8 mouse cellular contexts compared by ENCODE assay signal in the genomic region with DNA sequence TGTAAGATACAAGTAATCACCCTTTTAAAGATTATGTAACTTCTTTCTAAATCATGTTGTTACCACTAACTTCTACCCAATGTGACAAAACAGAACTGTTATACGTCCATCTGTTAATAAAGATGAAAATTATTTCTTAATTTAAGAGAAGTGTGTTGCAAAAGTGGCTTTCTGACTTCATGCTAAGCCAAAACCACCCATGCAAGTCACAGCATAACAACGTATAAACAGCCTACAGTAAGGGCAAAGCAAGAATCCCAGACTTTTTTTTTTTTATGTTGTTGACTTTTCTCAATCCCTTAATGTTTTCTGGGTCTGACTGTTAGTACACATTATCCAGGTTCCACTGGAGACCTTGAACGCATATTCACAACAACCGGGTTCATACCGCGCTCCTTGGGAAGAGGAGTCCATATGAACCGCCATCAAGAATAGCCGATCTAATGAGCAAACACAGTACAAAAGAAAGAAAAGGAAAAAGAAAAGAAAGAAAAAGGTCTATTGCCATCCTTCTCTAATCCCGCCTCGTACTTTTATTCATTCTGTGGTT. TPM values are rescaled to one million over a fixed set of nuclear protein-coding genes. Genes with fewer than 3 reads are reported as not detected.
DNase-seq lines count a peak whose midpoint lies in the region; ATAC-seq and TF ChIP-seq lines count a peak whose summit lies in the region.

No protein-coding gene starts in this region.

- H3K27ac ChIP-seq in liver, embryonic 11.5 days (ENCODE audit: low read depth, low read length), result no peak overlapping the region
- H3K27ac ChIP-seq in embryonic facial prominence, embryonic 11.5 days (replicated peaks; ENCODE audit: low read depth, low read length), result no peak overlapping the region
- H3K27ac ChIP-seq in hindbrain, embryonic 16.5 days (ENCODE audit: low read depth, low read length), result no peak overlapping the region

- H3K4me3 ChIP-seq in liver, embryonic 11.5 days (ENCODE audit: low read depth, low read length), result peak overlapping the region; percentile 57
- peak overlapping the region; percentile 68 for H3K4me3 ChIP-seq in embryonic facial prominence, embryonic 11.5 days (ENCODE audit: low read depth, low read length)
- H3K4me3 ChIP-seq in hindbrain, embryonic 16.5 days (ENCODE audit: low read length), result peak overlapping the region; percentile 67
- H3K4me3 ChIP-seq in myocyte, result peak overlapping the region; percentile 37

- H3K27me3 ChIP-seq in liver, embryonic 11.5 days (replicated peaks; ENCODE audit: control insufficient read depth, insufficient read depth, low read length), result no peaks in the 10 kb centered on the region
- H3K27me3 ChIP-seq in embryonic facial prominence, embryonic 11.5 days (ENCODE audit: control insufficient read depth, insufficient read depth, low read length), result no peaks in the 10 kb centered on the region
- no peaks in the 10 kb centered on the region for H3K27me3 ChIP-seq in hindbrain, embryonic 16.5 days (replicated peaks; ENCODE audit: control insufficient read depth, insufficient read depth, low read length)
- no peaks in the 10 kb centered on the region for H3K27me3 ChIP-seq in myocyte (ENCODE audit: control insufficient read depth, insufficient read depth, insufficient read length)

- H3K79me2 ChIP-seq in myocyte (ENCODE audit: control insufficient read depth, insufficient read depth), result no peaks in the 10 kb centered on the region

- peaks cover 9% of the 10 kb centered on the region for H3K4me1 ChIP-seq in liver, embryonic 11.5 days (replicated peaks; ENCODE audit: control insufficient read depth, insufficient read depth, low read length)
- H3K4me1 ChIP-seq in embryonic facial prominence, embryonic 11.5 days (ENCODE audit: control insufficient read depth, insufficient read depth, low read length), result no peaks in the 10 kb centered on the region
- no peaks in the 10 kb centered on the region for H3K4me1 ChIP-seq in hindbrain, embryonic 16.5 days (ENCODE audit: control insufficient read depth, insufficient read depth, low read depth, low read length)

- peak overlapping the region; percentile 74 for H3K4me2 ChIP-seq in liver, embryonic 11.5 days
- H3K4me2 ChIP-seq in embryonic facial prominence, embryonic 11.5 days (ENCODE audit: low read depth, low read length), result peak overlapping the region; percentile 67
- peak overlapping the region; percentile 70 for H3K4me2 ChIP-seq in hindbrain, embryonic 16.5 days (ENCODE audit: low read length)
- H3K4me2 ChIP-seq in myocyte (ENCODE audit: low read depth), result peak overlapping the region; percentile 91

- no peak for TF ChIP-seq POLR2A in myocyte (IDR thresholded peaks at IDR 0.05; ENCODE audit: insufficient read length, low read depth)

- WGBS in liver, embryonic 11.5 days, result 23% methylated on average over 10 of the region's 10 CpGs
- WGBS in embryonic facial prominence, embryonic 11.5 days, result 18% methylated on average over 10 of the region's 10 CpGs
- 11% methylated on average over 10 of the region's 10 CpGs for WGBS in hindbrain, embryonic 16.5 days

- H3ac ChIP-seq in myocyte (ENCODE audit: control insufficient read depth, insufficient read length), result no peak overlapping the region

- no peaks in the 10 kb centered on the region for H3K36me3 ChIP-seq in liver, embryonic 11.5 days (ENCODE audit: control insufficient read depth, insufficient read depth, low read length)
- H3K36me3 ChIP-seq in embryonic facial prominence, embryonic 11.5 days (replicated peaks; ENCODE audit: control insufficient read depth, insufficient read depth, low read depth, low read length), result no peaks in the 10 kb centered on the region
- no peaks in the 10 kb centered on the region for H3K36me3 ChIP-seq in hindbrain, embryonic 16.5 days (ENCODE audit: control insufficient read depth, insufficient read depth, low read length)
- H3K36me3 ChIP-seq in myocyte (ENCODE audit: control insufficient read depth, insufficient read depth), result no peaks in the 10 kb centered on the region

- H3K9ac ChIP-seq in liver, embryonic 11.5 days (ENCODE audit: low read depth, low read length), result peak overlapping the region; percentile 60
- no peak overlapping the region for H3K9ac ChIP-seq in embryonic facial prominence, embryonic 11.5 days (replicated peaks; ENCODE audit: low read length)
- H3K9ac ChIP-seq in hindbrain, embryonic 16.5 days (ENCODE audit: low read depth, low read length), result no peak overlapping the region

- no peak for DNase-seq in liver, embryonic 11.5 days (ENCODE audit: low spot score)
- DNase-seq in liver (no peak), MN1 (ENCODE audit: low spot score) (no peak)
- DNase-seq in embryonic facial prominence, embryonic 11.5 days (ENCODE audit: low spot score), result no peak
- no peak for DNase-seq in spleen, postnatal 4 days (ENCODE audit: low spot score in 2 of 2)
- DNase-seq in ovary, postnatal 10 days (ENCODE audit: low spot score), result no peak

- no peaks in the 10 kb centered on the region for H3K9me3 ChIP-seq in liver, embryonic 11.5 days (ENCODE audit: control insufficient read depth, low read length)
- H3K9me3 ChIP-seq in embryonic facial prominence, embryonic 11.5 days (replicated peaks; ENCODE audit: control insufficient read depth, low read length), result no peaks in the 10 kb centered on the region
- no peaks in the 10 kb centered on the region for H3K9me3 ChIP-seq in hindbrain, embryonic 16.5 days (ENCODE audit: control insufficient read depth, low read length)

- no peak for ATAC-seq in liver, embryonic 11.5 days (replicated peaks; ENCODE audit: low FRiP score)
- ATAC-seq in embryonic facial prominence, embryonic 11.5 days (replicated peaks; ENCODE audit: insufficient number of reproducible peaks, low FRiP score, low TSS enrichment, low read depth), result no peak
- ATAC-seq in hindbrain, embryonic 16.5 days, result no peak

TF ChIP-seq in myocyte, 11 proteins besides CTCF, POLR2A, EP300 and RAD21:
- TF ChIP-seq MAX (IDR thresholded peaks at IDR 0.05; ENCODE audit: low read depth) (no peak), TCF3 (IDR thresholded peaks at IDR 0.05; ENCODE audit: insufficient read length, low read depth) (no peak), REST (IDR thresholded peaks at IDR 0.05; ENCODE audit: insufficient read depth, insufficient read length) (no peak), SRF (IDR thresholded peaks at IDR 0.05; ENCODE audit: control insufficient read depth, insufficient read length, low read depth) (no peak), MYOG (IDR thresholded peaks at IDR 0.05; ENCODE audit: control insufficient read depth in 1 of 3, insufficient read depth in 1 of 3, insufficient read length in 2 of 3, low read depth in 2 of 3) (no peak), E2F4 (IDR thresholded peaks at IDR 0.05; ENCODE audit: insufficient read depth) (no peak), CEBPB (IDR thresholded peaks at IDR 0.05; ENCODE audit: insufficient read depth, poor library complexity, severe bottlenecking) (no peak), MYOD1 (IDR thresholded peaks at IDR 0.05; ENCODE audit: control insufficient read depth in 1 of 3, insufficient read length in 2 of 3, low read depth in 2 of 3) (no peak), USF1 (IDR thresholded peaks at IDR 0.05; ENCODE audit: low read depth) (no peak), TCF12 (IDR thresholded peaks at IDR 0.05; ENCODE audit: insufficient read depth, poor library complexity, severe bottlenecking) (no peak), POLR2AphosphoS2 (IDR thresholded peaks at IDR 0.05; ENCODE audit: insufficient read length, low read depth) (no peak)
TF ChIP-seq in myocyte: peak in this region for 0.

RNA-seq across cellular contexts. Expression of a gene that starts 0.8 kb away (rescaled TPM):
- 3.6 and 3.9 TPM in 2 replicates for polyA plus RNA-seq in liver, embryonic 11.5 days (2014; fragmentation: Nextera tagmentation; extraction: Ambion mirVana)
- 4.9 and 5.5 TPM in 2 replicates for polyA plus RNA-seq in embryonic facial prominence, embryonic 11.5 days (2014; fragmentation: Nextera tagmentation; extraction: Ambion mirVana)
- 2.6 and 2.9 TPM in 2 replicates for polyA plus RNA-seq in hindbrain, embryonic 16.5 days (2015; fragmentation: Nextera tagmentation; extraction: Ambion mirVana)
- 0.66 TPM for polyA plus RNA-seq in myocyte (2012; fragmentation: generic; extraction: Trizol)

RNA-seq across cellular contexts. Expression of a gene that starts 36.6 kb away (rescaled TPM):
- 89.6 and 90.9 TPM in 2 replicates for polyA plus RNA-seq in liver, embryonic 11.5 days (2014; fragmentation: Nextera tagmentation; extraction: Ambion mirVana)
- 101 and 108 TPM in 2 replicates for polyA plus RNA-seq in embryonic facial prominence, embryonic 11.5 days (2014; fragmentation: Nextera tagmentation; extraction: Ambion mirVana)
- polyA plus RNA-seq in hindbrain, embryonic 16.5 days (2015; fragmentation: Nextera tagmentation; extraction: Ambion mirVana), result 69.2 and 72.0 TPM in 2 replicates
- 126 TPM for polyA plus RNA-seq in myocyte (2012; fragmentation: generic; extraction: Trizol)

RNA-seq across cellular contexts. Expression of a gene that starts 54.7 kb away (rescaled TPM):
- 29.7 and 29.8 TPM in 2 replicates for polyA plus RNA-seq in liver, embryonic 11.5 days (2014; fragmentation: Nextera tagmentation; extraction: Ambion mirVana)
- polyA plus RNA-seq in embryonic facial prominence, embryonic 11.5 days (2014; fragmentation: Nextera tagmentation; extraction: Ambion mirVana), result 83.6 and 92.8 TPM in 2 replicates
- 40.5 and 45.3 TPM in 2 replicates for polyA plus RNA-seq in hindbrain, embryonic 16.5 days (2015; fragmentation: Nextera tagmentation; extraction: Ambion mirVana)
- polyA plus RNA-seq in myocyte (2012; fragmentation: generic; extraction: Trizol), result 10.1 TPM

RNA-seq across cellular contexts. Expression of a gene that starts 54.9 kb away (rescaled TPM):
- 0.23 and 0.32 TPM in 2 replicates for polyA plus RNA-seq in liver, embryonic 11.5 days (2014; fragmentation: Nextera tagmentation; extraction: Ambion mirVana)
- 0.11 TPM in 2 replicates for polyA plus RNA-seq in embryonic facial prominence, embryonic 11.5 days (2014; fragmentation: Nextera tagmentation; extraction: Ambion mirVana)
- 0.10 and 0.21 TPM in 2 replicates for polyA plus RNA-seq in hindbrain, embryonic 16.5 days (2015; fragmentation: Nextera tagmentation; extraction: Ambion mirVana)
- polyA plus RNA-seq in myocyte (2012; fragmentation: generic; extraction: Trizol), result 0.19 TPM
